Comparison of ENCODE assay signal across 14 mouse cellular contexts in genomic region chr5:122063204-122063933, GRCm38 (mm10). TPM values are rescaled to one million over a fixed set of nuclear protein-coding genes. Genes with fewer than 3 reads are reported as not detected.
DNase-seq lines count a peak whose midpoint lies in the region.
"Had no signal": no experiment of that assay in that cellular context is flagged by ENCODE, and none has a peak within 500 bp of the region (broad histone marks: within the 10 kb centered on the region; RNA-seq: fewer than 3 reads in every experiment).

No protein-coding gene starts in this region.

- DNase-seq in layer of hippocampus, adult 11-12 months (ENCODE audit: low spot score), result peak; percentile 60
- DNase-seq in layer of hippocampus, postnatal 10 days (ENCODE audit: low spot score in 2 of 2), result no peak
- peak; percentile 80 for DNase-seq in brain, adult 2 months (ENCODE audit: low read depth, low spot score)
- DNase-seq in layer of hippocampus, adult 9-11 months, result peak; percentile 83
- DNase-seq in right cerebral cortex, postnatal 14 days, result peak; percentile 67
- DNase-seq in spleen, postnatal 10 days (ENCODE audit: low spot score in 2 of 2), result no peak
- DNase-seq in urinary bladder, postnatal 25 days (ENCODE audit: low spot score), result no peak
- DNase-seq: gastrocnemius, postnatal 10 days; kidney, adult 18-20 months; liver, postnatal 0 days; lung, postnatal 4 days; midbrain, embryonic 14.5 days had no signal

RNA-seq across cellular contexts. Expression of gene Cux2, which starts 13.5 kb away (rescaled TPM):
- total RNA-seq in layer of hippocampus, postnatal 10 days (2021), result 10 to 100 TPM; 35.5 to 40.1 TPM

RNA-seq across cellular contexts. Expression of gene Myl2, which starts 37.4 kb away (rescaled TPM):
- not detected for total RNA-seq in layer of hippocampus, postnatal 10 days (2021)
- total RNA-seq: adrenal gland, postnatal 14 days; CH12.LX had no signal

Comparison
In these comparisons a context has a peak if more than half of its experiments do, and no peak if none do; other contexts are left out.
1. DNase-seq: peak in layer of hippocampus, adult 11-12 months (single experiment), brain, adult 2 months (single experiment), layer of hippocampus, adult 9-11 months (single experiment) and right cerebral cortex, postnatal 14 days (single experiment); none in layer of hippocampus, postnatal 10 days (0 of 2), spleen, postnatal 10 days (0 of 2) and urinary bladder, postnatal 25 days (single experiment).